Mouse (Mus musculus) megakaryocyte, embryonic 14.5 days (primary cell): Measurements from ENCODE around the gene Best1.

ENCODE experiments used
- FLI1 ChIP-seq: IDR thresholded peaks from 2 replicates; pipeline ENCODE4 v1.6.1; 2012; ENCODE audit warnings: low read length, inconsistent platforms, mixed read lengths
- GATA1 ChIP-seq: IDR thresholded peaks from 3 replicates; pipeline ENCODE4 v1.6.1; 2012; ENCODE audit warnings: mixed read lengths, low read length, inconsistent platforms, borderline replicate concordance

- TF ChIP-seq GATA1 = no peak
- TF ChIP-seq FLI1 = no peak
These were observed 46.6 kb downstream of the Best1 start for GRCm38 (mm10) chr19:9954811-9955202.
